In the genomic region with DNA sequence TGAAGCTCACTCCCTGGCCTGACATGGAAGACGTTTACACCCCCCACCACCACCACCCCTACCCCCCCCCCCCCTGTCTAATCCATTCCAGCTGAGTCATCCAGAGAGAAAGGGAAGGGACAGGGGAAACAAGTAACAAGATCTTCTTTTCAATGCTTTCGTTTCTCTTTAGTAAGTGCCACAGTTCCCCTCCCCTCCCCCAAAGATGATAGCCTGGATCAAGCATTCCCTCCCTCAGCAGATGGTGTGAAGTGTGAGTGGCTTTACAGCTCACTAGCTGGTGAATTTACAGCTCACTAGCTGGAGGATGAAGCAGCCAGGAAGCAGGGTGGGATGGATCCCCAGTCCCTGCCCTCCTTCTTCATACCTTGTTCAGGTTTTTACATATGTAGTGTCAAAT, we compare ENCODE assay signal across 17 mouse cellular contexts. TPM values are rescaled to one million over a fixed set of nuclear protein-coding genes. Genes with fewer than 3 reads are reported as not detected.
A peak's percentile ranks its signal among the peaks of the same experiment; 100 is the strongest.
DNase-seq lines count a peak whose midpoint lies in the region; TF ChIP-seq lines count a peak whose summit lies in the region.
"Had no signal": no experiment of that assay in that cellular context is flagged by ENCODE, and none has a peak within 500 bp of the region (broad histone marks: within the 10 kb centered on the region; RNA-seq: fewer than 3 reads in every experiment).

No protein-coding gene starts in this region.

- WGBS in macrophage (ENCODE audit: missing documents) = 0% methylated on average over 1 of the region's 2 CpGs
- WGBS in lung, adult 2 months = 23% methylated on average over 2 of the region's 2 CpGs

- no peak for TF ChIP-seq POLR2A in lung, adult 2 months (IDR thresholded peaks at IDR 0.05; ENCODE audit: borderline replicate concordance, extremely low read depth, low read depth, low read length)

- intact Hi-C loops in left cerebral cortex, adult 2 months (cut with DNase I) = no loop called here

- H3K36me3 ChIP-seq in macrophage (ENCODE audit: inconsistent target) = no peaks in the 10 kb centered on the region
- H3K36me3 ChIP-seq: embryonic facial prominence, embryonic 13.5 days; heart, embryonic 15.5 days; limb, embryonic 13.5 days; liver, embryonic 15.5 days had no signal

- peaks cover 2% of the 10 kb centered on the region; the same call in 1 of the 2 replicates for H3K4me1 ChIP-seq in lung, adult 2 months (ENCODE audit: control insufficient read depth, insufficient read depth, low read length)
- H3K4me1 ChIP-seq: liver, embryonic 15.5 days had no signal

- H3K27ac ChIP-seq in left cerebral cortex, adult 2 months = 0 out of 2 replicates have a peak overlapping the region, but pooled peaks have one; percentile 40
- H3K27ac ChIP-seq in macrophage = peak overlapping the region; percentile 47
- H3K27ac ChIP-seq: embryonic facial prominence, embryonic 13.5 days; heart, embryonic 15.5 days; hindbrain, embryonic 14.5 days; limb, embryonic 13.5 days; liver, embryonic 15.5 days had no signal

- DNase-seq in cerebellum, postnatal 14 days = peak; percentile 33 to 37
- DNase-seq in cerebellum, postnatal 36 days = no peak
- no peak for DNase-seq in left cerebral cortex, adult 2 months (ENCODE audit: extremely low spot score in 1 of 2, low spot score in 2 of 2)
- no peak for DNase-seq in left cerebral cortex, adult 11 months (ENCODE audit: low spot score)
- DNase-seq in thymus, postnatal 10 days (ENCODE audit: low spot score in 2 of 2) = no peak
- no peak for DNase-seq in gastrocnemius, adult 18-20 months (ENCODE audit: low spot score)
- DNase-seq in lung, adult 2 months = no peak
- DNase-seq: cerebellum, adult 2 months; heart, adult 11 months; midbrain, embryonic 14.5 days; thymus, adult 18-20 months had no signal

- H3K4me3 ChIP-seq in left cerebral cortex, adult 2 months = no peak overlapping the region
- H3K4me3 ChIP-seq in macrophage (ENCODE audit: inconsistent target) = no peak overlapping the region
- no peak overlapping the region for H3K4me3 ChIP-seq in lung, adult 2 months (replicated peaks; ENCODE audit: extremely low read depth, low read depth, low read length)
- H3K4me3 ChIP-seq: embryonic facial prominence, embryonic 13.5 days; heart, embryonic 15.5 days; limb, embryonic 13.5 days; liver, embryonic 15.5 days had no signal

- no peak for TF ChIP-seq CTCF in left cerebral cortex, adult 2 months (IDR thresholded peaks at IDR 0.05)
- no peak for TF ChIP-seq CTCF in lung, adult 2 months (IDR thresholded peaks at IDR 0.05; ENCODE audit: insufficient read depth, low read length)

- H3K79me2 ChIP-seq in macrophage (ENCODE audit: inconsistent target) = no peaks in the 10 kb centered on the region

RNA-seq across cellular contexts. Expression of gene Ranbp9, which starts 15.6 kb away (rescaled TPM):
- total RNA-seq in left cerebral cortex, adult 2 months (2021) = 100 to 1,000 TPM; 102 to 105 TPM
- 100 to 1,000 TPM in 15 of 26 experiments, 10 to 100 TPM in 11; 32.7 to 157 (median 118) TPM for total RNA-seq in macrophage (2018; cell fraction: chromatin; rRNA removed)
- 10 to 100 TPM; 33.7 to 62.4 (median 53.4) TPM for total RNA-seq in macrophage (2018; cell fraction: cytosol; rRNA removed)
- 100 to 1,000 TPM in 5 of 26 experiments, 10 to 100 TPM in 21; 29.6 to 123 (median 68.1) TPM for total RNA-seq in macrophage (2018; cell fraction: nucleus; rRNA removed)
- polyA plus RNA-seq in macrophage (2018) = 44.6 to 53.4 TPM (median 47.4 TPM) in 3 replicates
- 10 to 100 TPM; 41.3 to 42.2 TPM for total RNA-seq in gastrocnemius, adult 18-20 months (2021)
- 17.1 and 17.7 TPM in 2 replicates for polyA plus RNA-seq in lung, adult 2 months (2012; rRNA removed)

Comparison
In these comparisons a context has a peak if more than half of its experiments do, and no peak if none do; other contexts are left out.
1. DNase-seq: peak in cerebellum, postnatal 14 days (2 of 2); none in cerebellum, postnatal 36 days (0 of 2), left cerebral cortex, adult 2 months (0 of 2), left cerebral cortex, adult 11 months (single experiment), thymus, postnatal 10 days (0 of 2), gastrocnemius, adult 18-20 months (single experiment) and lung, adult 2 months (single experiment).